Mouse (Mus musculus): ENCODE measurements around the gene Zfp648.

Zfp648 gene

GRCm38 (mm10) chr1:154220566-154220965 is 19.6 kb downstream of the Zfp648 start:
- no peak for DNase-seq (ENCODE audit: low spot score)

DNA sequence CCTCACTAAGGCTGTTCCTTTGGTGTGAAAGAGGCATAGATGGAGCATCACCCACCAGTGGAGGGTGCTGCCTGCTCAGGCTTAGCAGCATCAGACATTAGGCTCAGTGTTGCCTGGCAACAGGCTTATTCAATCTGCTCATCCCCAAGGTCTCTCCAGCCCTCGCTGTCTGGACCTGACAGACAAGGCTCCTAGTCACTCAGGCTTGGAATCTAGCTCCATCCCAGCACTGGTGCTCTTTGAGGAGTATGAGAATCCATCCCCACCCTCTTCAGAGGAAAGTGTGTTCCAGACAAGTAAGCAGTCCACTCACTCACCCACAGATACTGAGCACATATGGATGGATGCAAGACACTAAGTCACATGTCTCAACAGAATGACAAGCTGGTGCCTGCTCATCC is 22.8 kb downstream of the Zfp648 start:
- no peak for DNase-seq (ENCODE audit: low spot score)

GRCm38 (mm10) chr1:154232594-154232993 is 31.6 kb downstream of the Zfp648 start:
- no peak for DNase-seq (ENCODE audit: low spot score)

DNA sequence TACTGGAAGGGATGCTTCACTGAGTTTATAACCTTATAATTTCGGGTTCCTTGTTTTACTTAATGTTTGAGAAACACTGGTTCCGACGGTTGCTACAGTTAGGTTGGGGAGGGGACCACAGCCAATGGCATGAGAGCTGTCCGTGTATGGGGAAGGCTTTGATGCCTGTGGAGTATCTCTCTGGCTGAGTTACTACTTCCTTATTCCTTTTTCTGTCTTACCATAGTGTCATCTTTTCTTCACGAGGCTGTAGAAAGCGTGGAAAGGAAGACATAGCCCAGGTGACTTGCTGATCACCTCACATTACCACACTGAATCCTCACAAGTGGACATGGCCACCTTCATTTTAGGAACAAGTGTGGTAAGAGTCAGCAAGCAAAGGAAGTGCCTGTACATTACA is 32.0 kb downstream of the Zfp648 start:
- DNase-seq (ENCODE audit: low spot score): no peak

DNA sequence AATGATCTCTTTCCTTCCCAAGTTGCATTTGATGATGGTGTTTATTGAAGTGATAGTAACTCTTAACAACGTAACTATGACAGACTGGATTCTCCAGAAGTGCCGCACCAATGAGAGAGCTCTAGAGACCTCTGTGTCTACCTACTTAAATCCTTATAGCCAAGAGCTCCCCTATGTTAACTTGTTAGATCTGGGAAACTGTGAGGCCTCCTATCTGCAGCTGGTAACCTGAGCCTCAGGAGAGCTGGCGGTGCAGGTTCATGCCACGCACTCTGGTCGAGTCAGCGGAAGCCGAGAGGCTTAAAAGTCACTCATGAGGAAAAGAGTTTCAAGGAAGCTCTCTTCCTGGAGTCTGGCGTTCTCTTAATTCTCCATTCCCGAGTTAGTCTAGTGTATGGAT is 33.8 kb downstream of the Zfp648 start:
- no peak for DNase-seq (ENCODE audit: low spot score)

DNA sequence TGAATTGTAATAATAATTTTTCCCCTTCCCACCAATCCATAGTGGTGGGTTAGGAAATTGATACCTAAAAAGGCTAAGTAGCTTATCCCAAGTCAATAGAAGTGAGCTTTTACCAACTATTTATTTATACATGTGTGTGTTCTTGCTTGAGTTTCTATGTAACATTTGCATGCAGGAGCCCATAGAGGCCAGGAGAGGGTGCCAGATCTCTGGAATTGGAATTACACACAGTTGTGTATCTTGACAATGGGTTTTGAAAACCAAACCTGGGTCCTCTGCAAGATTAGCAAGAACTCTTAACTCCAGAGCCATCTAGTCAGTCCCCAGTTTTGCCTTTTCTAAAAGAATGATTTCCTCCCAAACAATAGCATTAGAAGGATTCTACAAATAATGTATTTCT is 37.9 kb downstream of the Zfp648 start:
- no peak for DNase-seq (ENCODE audit: low spot score)

DNA sequence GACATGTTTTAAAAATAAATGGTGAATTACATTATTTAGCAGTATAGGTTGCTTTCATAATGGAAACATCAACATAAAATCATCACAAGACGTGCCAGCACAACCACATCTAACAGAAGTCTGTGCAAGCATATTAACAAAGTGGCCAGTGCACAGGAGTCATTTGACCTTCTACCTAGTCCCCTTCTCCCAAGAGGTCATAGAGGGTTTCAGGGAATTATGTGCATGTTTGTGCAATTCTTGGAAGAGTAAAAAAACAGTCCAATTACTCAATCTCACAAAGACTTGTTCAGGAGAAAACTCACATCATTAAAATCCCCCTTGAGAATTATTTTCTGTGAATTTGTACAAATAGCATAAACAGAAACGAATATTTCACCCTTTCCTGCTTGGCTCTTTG is 50.2 kb downstream of the Zfp648 start:
- DNase-seq (ENCODE audit: low spot score): no peak

DNA sequence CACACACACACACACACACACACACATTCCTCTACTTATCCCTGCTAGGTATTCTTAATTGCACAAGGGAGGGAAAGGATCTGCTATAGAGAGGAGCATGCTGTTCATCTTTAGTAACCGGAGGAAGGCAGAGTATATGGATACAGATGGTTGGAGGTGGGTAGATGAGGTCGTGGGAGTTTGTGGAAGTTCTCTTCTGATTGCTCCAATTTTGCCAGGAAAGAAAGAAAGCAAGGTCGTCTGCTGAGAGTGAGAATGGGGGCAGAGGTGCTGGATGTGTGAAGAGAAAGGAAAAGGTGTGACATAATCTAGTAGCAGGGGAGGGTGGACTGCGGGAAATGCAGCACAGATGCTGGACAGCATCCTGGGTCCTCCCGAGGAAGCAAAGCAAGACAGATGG is 51.8 kb downstream of the Zfp648 start:
- DNase-seq (ENCODE audit: low spot score): no peak

Measured in ovary, postnatal 10 days (tissue).